Mouse (Mus musculus) activated CD4-positive, CD25-positive, alpha-beta regulatory T cell (primary cell): ENCODE data around the gene Rbm46. TPM values are rescaled to one million over a fixed set of nuclear protein-coding genes. Genes with fewer than 3 reads are reported as not detected.

Source experiments
- polyA plus RNA-seq, 2 experiments: library from polyadenylated mRNA; unstranded; fragments of 100-300 nt; shearing (Covaris generic); gene quantifications; one replicate each; pipeline ENCODE4 v1.2.1; 2017

Gene Rbm46
- polyA plus RNA-seq: under 1 TPM in 1 of 2 experiments, not detected in 1; 0.31 TPM

GRCm38 (mm10) chr3:82876372-82876739 lies at the start of gene Rbm46:
Gene Rbm46 (minus strand): TSS chr3:82876483.

GRCm38 (mm10) chr3:82903613-82904205 lies 27.4 kb upstream of the Rbm46 start, which contains the start of gene Lrat:
Gene Lrat (minus strand): TSS chr3:82903973.

Other genes with a start within 250 kb of the Rbm46 start
- under 1 TPM in 1 of 2 experiments, not detected in 1; 0.29 TPM for gene Lrat, start 27.5 kb upstream of the Rbm46 start, polyA plus RNA-seq
- gene Fgg, start 131.2 kb upstream of the Rbm46 start, polyA plus RNA-seq: not detected
- gene Fga, start 149.6 kb upstream of the Rbm46 start, polyA plus RNA-seq: not detected
- gene Fgb, start 173.4 kb upstream of the Rbm46 start, polyA plus RNA-seq: not detected
- 10 to 100 TPM; 66.4 to 72.6 TPM for gene Plrg1, start 179.0 kb upstream of the Rbm46 start, polyA plus RNA-seq